Comparison of ENCODE assay signal across 11 mouse cellular contexts in genomic region chr4:132181721-132182658, GRCm38 (mm10). TPM values are rescaled to one million over a fixed set of nuclear protein-coding genes. Genes with fewer than 3 reads are reported as not detected.
DNase-seq lines count a peak whose midpoint lies in the region; ATAC-seq and TF ChIP-seq lines count a peak whose summit lies in the region.
"Had no signal": no experiment of that assay in that cellular context is flagged by ENCODE, and none has a peak within 500 bp of the region (broad histone marks: within the 10 kb centered on the region; RNA-seq: fewer than 3 reads in every experiment).

No protein-coding gene starts in this region.

- peak; percentile 91 for DNase-seq in heart, adult 11 months
- no peak for DNase-seq in heart, postnatal 4 days
- DNase-seq in thymus, postnatal 25 days, result peak; percentile 18
- DNase-seq in thymus, adult 2 months, result no peak
- peak; percentile 47 to 59 for DNase-seq in kidney, adult 8-10 months
- peak; percentile 50 for DNase-seq in yolk sac, embryonic 10.5 days (ENCODE audit: low spot score)
- no peak for DNase-seq in c-Kit-positive CD71-positive TER-119-positive erythroid progenitor cells, embryonic 14.5 days (ENCODE audit: low spot score)
- DNase-seq: gastrocnemius, postnatal 36 days; lung, adult 18-20 months had no signal

- H3K27ac ChIP-seq in thymus, adult 2 months (ENCODE audit: control insufficient read depth, insufficient read depth, low read length), result no peak overlapping the region
- no peak overlapping the region for H3K27ac ChIP-seq in intestine, embryonic 16.5 days (ENCODE audit: low read length)
- H3K27ac ChIP-seq: embryonic facial prominence, embryonic 15.5 days had no signal

- no peaks in the 10 kb centered on the region for H3K27me3 ChIP-seq in thymus, adult 2 months (ENCODE audit: control insufficient read depth, insufficient read depth, low read length)
- no peaks in the 10 kb centered on the region for H3K27me3 ChIP-seq in intestine, embryonic 16.5 days (replicated peaks; ENCODE audit: control insufficient read depth, insufficient read depth, low read length)
- H3K27me3 ChIP-seq: embryonic facial prominence, embryonic 15.5 days had no signal

- no peak for TF ChIP-seq CTCF in thymus, adult 2 months (IDR thresholded peaks at IDR 0.05; ENCODE audit: borderline replicate concordance, control insufficient read depth, extremely low read depth, insufficient read depth, low read length, poor library complexity)

- peaks cover 24% of the 10 kb centered on the region for H3K36me3 ChIP-seq in thymus, adult 2 months (ENCODE audit: control insufficient read depth, insufficient read depth, low read length)
- peaks cover 6% of the 10 kb centered on the region; the same call in 1 of the 2 replicates for H3K36me3 ChIP-seq in intestine, embryonic 16.5 days (ENCODE audit: control insufficient read depth, insufficient read depth, low read length)

- H3K9ac ChIP-seq in intestine, embryonic 16.5 days (ENCODE audit: low read depth, low read length), result no peak overlapping the region
- H3K9ac ChIP-seq: embryonic facial prominence, embryonic 15.5 days had no signal

- no peak overlapping the region for H3K4me2 ChIP-seq in intestine, embryonic 16.5 days (ENCODE audit: low read depth, low read length)
- H3K4me2 ChIP-seq: embryonic facial prominence, embryonic 15.5 days had no signal

- H3K4me3 ChIP-seq in thymus, adult 2 months (ENCODE audit: control insufficient read depth, insufficient read depth, low read length), result no peak overlapping the region
- H3K4me3 ChIP-seq in intestine, embryonic 16.5 days (ENCODE audit: low read length), result no peak overlapping the region
- H3K4me3 ChIP-seq: embryonic facial prominence, embryonic 15.5 days had no signal

- 71% methylated on average over 22 of the region's 22 CpGs for WGBS in thymus, adult 2 months
- WGBS in intestine, embryonic 16.5 days, result 56% methylated on average over 22 of the region's 22 CpGs

- no peaks in the 10 kb centered on the region for H3K9me3 ChIP-seq in intestine, embryonic 16.5 days (ENCODE audit: control insufficient read depth, low read length)
- H3K9me3 ChIP-seq: embryonic facial prominence, embryonic 15.5 days had no signal

- no peak for TF ChIP-seq POLR2A in thymus, adult 2 months (IDR thresholded peaks at IDR 0.05; ENCODE audit: control insufficient read depth, extremely low read depth, insufficient read depth, low read length, poor library complexity)

- no peaks in the 10 kb centered on the region for H3K4me1 ChIP-seq in thymus, adult 2 months (replicated peaks; ENCODE audit: control insufficient read depth, insufficient read depth, low read length)
- H3K4me1 ChIP-seq in intestine, embryonic 16.5 days (ENCODE audit: control insufficient read depth, insufficient read depth, low read length), result no peaks in the 10 kb centered on the region
- H3K4me1 ChIP-seq: embryonic facial prominence, embryonic 15.5 days had no signal

- ATAC-seq in intestine, embryonic 16.5 days, result no peak

RNA-seq across cellular contexts. Expression of gene Ythdf2, which starts 30.1 kb away (rescaled TPM):
- 10 to 100 TPM; 48.2 to 51.9 TPM for total RNA-seq in heart, postnatal 4 days (2021)
- 36.0 and 36.3 TPM in 2 replicates for polyA plus RNA-seq in thymus, adult 2 months (2012; rRNA removed)
- 62.4 and 73.7 TPM in 2 replicates for polyA plus RNA-seq in intestine, embryonic 16.5 days (2015; fragmentation: Nextera tagmentation; extraction: Ambion mirVana)

RNA-seq across cellular contexts. Expression of gene Oprd1, which starts 37.7 kb away (rescaled TPM):
- under 1 TPM; 0.45 to 0.54 TPM for total RNA-seq in heart, postnatal 4 days (2021)
- 3.9 and 4.3 TPM in 2 replicates for polyA plus RNA-seq in thymus, adult 2 months (2012; rRNA removed)
- 0.22 and 0.26 TPM in 2 replicates for polyA plus RNA-seq in intestine, embryonic 16.5 days (2015; fragmentation: Nextera tagmentation; extraction: Ambion mirVana)
- total RNA-seq: gastrocnemius, postnatal 36 days had no signal

Comparison
In these comparisons a context has a peak if more than half of its experiments do, and no peak if none do; other contexts are left out.
1. DNase-seq: peak in heart, adult 11 months (single experiment), thymus, postnatal 25 days (single experiment), kidney, adult 8-10 months (2 of 2) and yolk sac, embryonic 10.5 days (single experiment); none in heart, postnatal 4 days (single experiment), thymus, adult 2 months (single experiment) and c-Kit-positive CD71-positive TER-119-positive erythroid progenitor cells, embryonic 14.5 days (single experiment).